Mouse (Mus musculus) myocyte (in vitro differentiated cells): ENCODE data around the gene Ccdc30.

ENCODE experiments used
- CEBPB ChIP-seq: IDR thresholded peaks from 2 replicates; pipeline ENCODE4 v1.6.1; 2011; ENCODE audit warnings: mild to moderate bottlenecking, moderate library complexity; ENCODE audit not compliant: poor library complexity, insufficient read depth, severe bottlenecking
- E2F4 ChIP-seq: IDR thresholded peaks from one replicate; pipeline ENCODE4 v1.6.1; 2011; ENCODE audit warnings: mild to moderate bottlenecking, control low read depth, moderate library complexity; ENCODE audit not compliant: insufficient read depth
- MAX ChIP-seq: IDR thresholded peaks from one replicate; pipeline ENCODE4 v1.6.1; 2011; ENCODE audit warnings: low read depth, mild to moderate bottlenecking, control low read depth
- MYOD1 ChIP-seq, 3 experiments: IDR thresholded peaks; one replicate each; pipeline ENCODE4 v1.6.1; 2011; ENCODE audit warnings: control low read depth in 2 of 3, low read depth in 2 of 3, mild to moderate bottlenecking in 2 of 3, moderate library complexity in 1 of 3; ENCODE audit not compliant: insufficient read length in 2 of 3, control insufficient read depth in 1 of 3
- MYOG ChIP-seq, 3 experiments: IDR thresholded peaks; one replicate each; pipeline ENCODE4 v1.6.1; 2011; ENCODE audit warnings: control low read depth in 2 of 3, low read depth in 2 of 3, mild to moderate bottlenecking in 2 of 3; ENCODE audit not compliant: insufficient read length in 2 of 3, control insufficient read depth in 1 of 3, insufficient read depth in 1 of 3
- POLR2A ChIP-seq: IDR thresholded peaks from one replicate; pipeline ENCODE4 v1.6.1; 2011; ENCODE audit warnings: low read depth, mild to moderate bottlenecking, control low read depth, moderate library complexity; ENCODE audit not compliant: insufficient read length
- POLR2AphosphoS2 ChIP-seq: IDR thresholded peaks from one replicate; pipeline ENCODE4 v1.6.1; 2011; ENCODE audit warnings: low read depth, control low read depth; ENCODE audit not compliant: insufficient read length
- REST ChIP-seq: IDR thresholded peaks from one replicate; pipeline ENCODE4 v1.6.1; 2011; ENCODE audit warnings: mild to moderate bottlenecking, control low read depth, moderate library complexity; ENCODE audit not compliant: insufficient read depth, insufficient read length
- TCF12 ChIP-seq: IDR thresholded peaks from one replicate; pipeline ENCODE4 v1.6.1; 2011; ENCODE audit warnings: mild to moderate bottlenecking, control low read depth; ENCODE audit not compliant: poor library complexity, insufficient read depth, severe bottlenecking
- TCF3 ChIP-seq: IDR thresholded peaks from one replicate; pipeline ENCODE4 v1.6.1; 2011; ENCODE audit warnings: low read depth, control low read depth; ENCODE audit not compliant: insufficient read length
- USF1 ChIP-seq: IDR thresholded peaks from one replicate; pipeline ENCODE4 v1.6.1; 2011; ENCODE audit warnings: low read depth, mild to moderate bottlenecking, control low read depth, moderate library complexity

- TF ChIP-seq MAX, result no peak
- TF ChIP-seq TCF12, result no peak
- no peak for TF ChIP-seq REST
- TF ChIP-seq CEBPB, result no peak
- TF ChIP-seq POLR2A, result no peak
- TF ChIP-seq MYOD1 (IDR thresholded peaks at IDR 0.05; ENCODE audit: control insufficient read depth in 1 of 3, insufficient read length in 2 of 3, low read depth in 2 of 3), result peak in 1 of 3 experiments; percentile 10
- no peak for TF ChIP-seq USF1
- no peak for TF ChIP-seq TCF3
- TF ChIP-seq POLR2AphosphoS2, result no peak
- no peak for TF ChIP-seq MYOG (IDR thresholded peaks at IDR 0.05; ENCODE audit: control insufficient read depth in 1 of 3, insufficient read depth in 1 of 3, insufficient read length in 2 of 3, low read depth in 2 of 3)
- TF ChIP-seq E2F4, result no peak
Observed at GRCm38 (mm10) chr4:119421921-119422293, 6.6 kb upstream of the Ccdc30 start.
